Mouse (Mus musculus) thymus, adult 2 months (tissue): ENCODE measurements at regions not wholly inside any gene's neighbourhood (a gene's known extent, or its start where the extent isn't known, plus 50 kb on each side); places are given as distances from the start of the nearest gene placed in this dataset.

ENCODE experiments used
- CTCF ChIP-seq: fragments of 200-500 bp; IDR thresholded peaks from 2 replicates; pipeline ENCODE4 v1.5.1; 2012; ENCODE audit warnings: mild to moderate bottlenecking, control low read depth, low read length, moderate library complexity, borderline replicate concordance; ENCODE audit not compliant: control insufficient read depth, poor library complexity, insufficient read depth; ENCODE audit errors: extremely low read depth
- POLR2A ChIP-seq: fragments of 200-500 bp; IDR thresholded peaks from 2 replicates; pipeline ENCODE4 v1.6.1; 2012; ENCODE audit warnings: mild to moderate bottlenecking, low read length, control low read depth, moderate library complexity; ENCODE audit not compliant: control insufficient read depth, poor library complexity, insufficient read depth; ENCODE audit errors: extremely low read depth

DNA sequence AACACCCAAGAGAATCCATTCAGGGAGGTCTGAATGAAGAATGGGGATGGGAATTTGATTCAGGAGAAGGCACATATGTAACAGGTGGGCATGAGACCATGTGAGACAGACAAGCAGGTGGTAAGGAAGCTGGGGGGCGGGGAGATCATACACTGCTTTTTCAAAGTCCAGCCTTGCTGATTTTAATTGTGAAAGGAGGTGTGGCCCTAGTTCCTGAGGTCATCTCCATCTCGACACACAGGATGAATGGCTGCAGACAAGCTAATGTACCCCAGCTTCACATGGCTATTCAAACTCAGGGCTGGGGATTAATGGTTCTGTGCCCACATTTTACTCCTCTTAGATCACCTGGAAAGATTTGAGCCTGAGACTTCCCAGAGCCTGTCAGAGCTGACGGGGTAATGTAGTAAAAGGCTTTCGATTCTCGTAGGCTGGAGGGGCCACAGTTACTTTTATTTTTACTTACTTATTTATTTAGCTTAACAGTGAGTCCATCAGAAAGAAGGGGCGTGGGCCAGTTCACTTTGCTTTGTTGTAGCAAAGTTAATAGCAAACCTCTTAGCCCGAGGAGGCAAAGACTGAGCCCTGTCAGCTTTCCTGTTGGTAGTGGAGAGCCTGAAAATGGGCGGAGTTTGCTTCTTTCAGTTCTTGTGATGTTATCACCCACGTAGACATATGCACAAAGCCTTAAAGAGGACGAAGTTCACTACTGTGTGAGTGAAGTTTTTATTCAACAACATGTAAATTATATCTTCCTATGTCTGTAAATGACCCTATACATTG lies 122.3 kb upstream of the Pde3a start:
- TF ChIP-seq CTCF (no peak), POLR2A (no peak)
